Mouse (Mus musculus) small intestine, adult 2 months (tissue): ENCODE data around the gene Wfdc16.
"Not testable (repeated sequence)": the region's sequence is repeated elsewhere in the genome, so short reads cannot be mapped to it uniquely, and the experiment has no call there.

Experiments
- CTCF ChIP-seq: fragments of 200-500 bp; IDR thresholded peaks from 2 replicates; pipeline ENCODE4 v1.5.1; 2012; ENCODE audit warnings: low read depth, mild to moderate bottlenecking, control low read depth, inconsistent platforms, low read length, moderate library complexity, mixed read lengths; ENCODE audit not compliant: insufficient replicate concordance, insufficient read length; ENCODE audit errors: extremely low read depth
- POLR2A ChIP-seq: fragments of 200-500 bp; IDR thresholded peaks from 2 replicates; pipeline ENCODE4 v1.6.1; 2012; ENCODE audit warnings: low read depth, mild to moderate bottlenecking, control low read depth, inconsistent platforms, low read length, moderate library complexity

- not testable (repeated sequence) for TF ChIP-seq POLR2A, CTCF
Observed at GRCm38 (mm10) chr2:164613471-164613870, 25.1 kb downstream of the Wfdc16 start, which contains the start of the genes Wfdc6b and Wfdc8.
